Mouse (Mus musculus) yolk sac, embryonic 10.5 days (tissue): ENCODE measurements around the gene Dnase1l2.

Experiments
- DNase-seq: peaks from one replicate; pipeline ENCODE4 v3.0.0-alpha.2; 2017; ENCODE audit warnings: low spot score

The Dnase1l2 gene

GRCm38 (mm10) chr17:24442632-24443155 is at the start of gene Dnase1l2:
Dnase1l2 (minus strand) TSS chr17:24443105.
- no peak for DNase-seq

DNA sequence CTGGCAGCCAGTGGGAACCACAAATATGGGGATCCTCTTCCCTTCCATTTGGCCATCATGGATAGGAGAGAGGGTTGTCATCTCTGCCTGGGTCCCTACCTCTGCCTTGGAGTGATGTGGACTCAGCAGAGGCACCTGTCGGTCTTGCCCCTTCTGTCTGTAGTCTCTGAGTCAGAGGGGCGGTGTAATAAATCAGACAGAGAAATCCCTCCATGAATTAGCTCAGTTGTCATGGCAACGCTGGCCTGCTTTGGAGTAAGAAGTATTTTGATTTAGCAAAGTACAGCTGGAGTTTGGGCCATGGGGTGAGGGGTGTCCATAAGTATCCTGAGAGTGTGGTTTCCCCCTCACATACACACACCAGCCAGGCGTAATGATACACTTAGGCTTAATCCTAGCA is 47.5 kb upstream of the Dnase1l2 start:
- no peak for DNase-seq

DNA sequence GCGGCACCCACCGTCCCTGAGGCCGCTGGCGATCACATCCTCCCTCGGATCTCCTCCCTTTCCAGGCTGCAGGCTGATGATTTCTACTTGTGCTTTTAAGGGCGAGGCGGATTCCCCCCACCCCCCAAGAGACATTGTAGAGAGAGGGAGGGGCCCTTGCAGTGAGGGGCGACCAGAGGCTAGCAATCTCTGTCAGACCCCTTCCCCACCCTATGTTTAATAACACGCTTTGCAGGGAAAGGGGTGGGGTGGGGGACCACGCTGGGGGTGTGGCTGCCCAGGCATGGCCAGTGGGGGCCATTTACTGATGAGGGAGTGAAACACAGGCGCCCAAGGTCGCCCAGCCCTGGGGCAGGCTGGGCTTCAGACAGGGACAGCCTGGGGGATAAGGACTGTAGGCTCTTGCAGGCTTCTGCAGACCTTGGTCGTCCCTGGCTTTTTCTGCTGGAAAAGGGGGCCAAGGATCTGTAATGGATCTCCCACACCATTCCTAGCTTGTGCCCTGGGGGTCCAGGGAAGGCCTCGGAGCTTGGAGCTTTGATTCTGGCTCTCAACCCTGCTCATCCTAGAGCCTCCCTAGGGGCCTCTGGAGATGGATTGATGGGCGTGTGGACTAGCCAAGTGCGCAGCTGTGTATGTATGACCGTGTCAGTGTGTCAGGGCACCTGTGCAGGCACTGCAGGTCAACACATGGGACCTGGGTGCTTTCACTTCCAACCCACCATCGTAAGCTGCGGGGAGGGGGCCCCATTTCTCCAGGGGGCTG is 46.5 kb upstream of the Dnase1l2 start:
- no peak for DNase-seq

GRCm38 (mm10) chr17:24488662-24489264 is 45.9 kb upstream of the Dnase1l2 start:
- DNase-seq = peak; percentile 25

- peak; percentile 24 for DNase-seq
Measured at GRCm38 (mm10) chr17:24488186-24488661, 45.3 kb upstream of the Dnase1l2 start, which contains the start of gene Caskin1. Caskin1 (plus strand) TSS chr17:24488601.

DNA sequence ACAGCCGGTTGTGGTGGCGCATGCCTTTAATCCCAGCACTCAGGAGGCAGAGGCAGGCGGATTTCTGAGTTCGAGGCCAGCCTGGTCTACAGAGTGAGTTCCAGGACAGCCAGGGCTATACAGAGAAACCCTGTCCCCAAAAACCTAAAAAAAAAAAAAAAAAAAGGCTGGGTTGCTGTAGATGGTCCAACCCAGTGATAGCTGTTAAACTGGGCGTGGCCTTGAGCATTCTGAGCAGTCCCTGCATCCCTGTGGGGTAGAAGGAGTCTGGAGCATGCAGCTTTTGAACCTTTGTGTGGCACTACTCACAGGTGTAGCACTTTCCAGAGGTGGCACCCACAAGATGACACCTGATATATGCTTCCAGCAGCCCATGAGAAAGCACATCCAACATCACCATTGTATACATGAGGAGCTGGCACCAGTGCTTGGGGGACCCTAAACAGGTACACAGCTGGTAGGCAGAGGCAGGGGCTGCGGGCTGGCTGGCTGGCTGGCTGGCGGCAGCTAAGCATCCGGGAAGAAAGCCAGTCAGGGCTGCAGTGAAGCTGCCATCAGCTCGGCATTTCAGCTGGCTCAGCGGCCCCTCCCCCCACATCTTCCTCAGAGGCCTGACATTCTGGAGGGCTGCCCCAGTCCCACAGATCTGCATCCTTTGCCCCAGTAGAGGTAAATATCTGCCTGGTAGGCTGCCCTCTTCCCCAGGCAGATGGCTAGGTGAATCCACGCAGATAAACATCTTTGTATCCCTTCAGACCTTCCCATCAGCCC is 42.4 kb upstream of the Dnase1l2 start:
- DNase-seq = no peak

- no peak for DNase-seq
Measured at GRCm38 (mm10) chr17:24483495-24483894, 40.6 kb upstream of the Dnase1l2 start.

GRCm38 (mm10) chr17:24481027-24481815 is 38.3 kb upstream of the Dnase1l2 start:
- DNase-seq = no peak

DNA sequence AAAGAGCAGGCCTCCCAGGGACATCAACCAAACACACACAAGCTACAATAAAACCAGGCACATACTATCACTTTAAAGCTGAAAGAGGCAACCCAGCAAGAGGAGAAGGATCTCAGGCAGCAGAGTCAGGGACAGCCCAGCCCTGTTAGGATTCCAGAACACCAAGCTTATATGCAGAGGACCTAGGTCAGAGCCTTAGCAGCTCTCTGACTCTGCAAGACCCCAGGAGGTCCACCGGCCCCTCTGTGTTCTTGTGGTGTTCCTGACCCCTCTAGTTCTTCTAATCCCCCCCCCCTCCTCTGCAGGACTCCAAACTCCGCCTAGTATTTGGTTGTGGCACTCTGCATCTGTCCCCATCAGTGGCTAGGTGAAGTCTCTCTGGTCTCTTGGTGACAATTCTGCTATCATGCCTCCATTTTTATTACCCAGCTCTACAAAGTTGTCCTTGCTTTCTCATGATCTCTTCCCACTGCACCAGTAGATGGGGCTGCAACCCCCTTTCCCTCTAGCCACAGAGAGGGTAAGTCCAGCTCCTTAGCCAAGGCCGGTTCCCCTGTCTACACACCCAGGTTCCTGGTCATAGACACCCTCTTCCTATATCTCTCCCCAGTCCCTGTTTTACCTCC is 37.4 kb upstream of the Dnase1l2 start:
- DNase-seq = no peak

DNA sequence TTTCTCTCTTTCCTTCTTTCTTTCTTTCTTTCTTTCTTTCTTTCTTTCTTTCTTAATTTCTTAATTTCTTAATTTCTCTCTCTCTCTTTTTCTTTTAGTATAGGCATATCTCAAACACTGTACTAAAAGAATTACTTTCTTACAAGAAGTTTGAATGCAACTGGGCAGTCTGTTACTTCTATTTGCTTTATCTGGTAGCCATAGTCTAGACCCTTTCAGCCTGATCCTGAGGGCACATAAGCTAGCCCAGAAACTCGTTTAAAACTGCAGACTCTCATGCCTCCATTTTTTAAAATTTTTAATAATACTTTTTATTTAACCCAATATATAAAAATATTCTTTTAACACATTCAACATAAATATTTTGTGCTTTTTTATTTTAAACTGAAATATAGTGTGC is 36.5 kb upstream of the Dnase1l2 start:
- DNase-seq = no peak

- DNase-seq = peak; percentile 97
Measured at GRCm38 (mm10) chr17:24478663-24479380, 35.9 kb upstream of the Dnase1l2 start, which contains the start of gene Mlst8. Mlst8 (minus strand) TSS chr17:24479078.

- DNase-seq = no peak
Measured at GRCm38 (mm10) chr17:24477985-24478600, 35.2 kb upstream of the Dnase1l2 start.

DNA sequence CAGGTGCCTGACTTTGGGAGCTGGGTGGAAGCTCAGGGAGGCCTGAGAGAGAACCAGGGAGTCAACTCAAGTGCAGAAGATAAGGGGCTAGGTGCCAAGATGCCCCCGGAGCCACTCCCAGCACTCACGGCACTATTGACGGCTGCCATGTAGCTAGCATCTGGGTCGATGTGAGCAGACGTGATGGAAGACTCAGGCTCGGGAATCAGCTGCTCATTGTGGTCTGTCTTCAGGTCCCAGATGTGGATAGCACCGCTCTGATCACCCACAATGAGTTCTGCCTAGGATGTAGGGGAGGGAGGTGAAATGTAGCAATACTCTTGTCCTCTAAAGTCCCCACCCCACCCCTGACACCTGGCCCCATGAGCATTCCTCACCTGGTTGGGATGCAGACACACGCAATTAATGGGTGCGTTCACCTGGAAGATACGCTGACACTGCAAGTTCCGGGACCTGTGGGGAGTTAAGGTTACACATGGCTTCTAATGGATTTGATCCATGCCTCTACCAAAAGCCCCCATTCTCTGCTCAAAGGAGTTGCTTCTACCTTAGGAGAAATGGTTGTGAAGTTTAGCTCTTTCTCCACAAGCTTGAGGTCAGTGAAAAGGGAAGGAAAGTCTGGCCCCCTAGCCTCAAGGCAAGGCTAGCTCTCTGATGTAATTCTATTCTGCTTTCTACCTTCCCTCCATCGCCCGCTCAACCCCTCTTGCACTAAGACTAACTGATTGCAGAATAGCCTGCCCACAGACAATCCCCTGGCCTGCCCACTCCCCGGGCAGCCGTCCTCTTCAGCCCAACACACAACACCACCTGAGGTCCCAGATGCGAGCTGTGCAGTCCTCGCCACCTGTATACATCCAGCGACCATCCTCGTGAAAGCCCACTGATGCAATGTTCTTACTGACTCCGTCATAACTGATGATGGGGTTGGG is 34.4 kb upstream of the Dnase1l2 start:
- no peak for DNase-seq

DNA sequence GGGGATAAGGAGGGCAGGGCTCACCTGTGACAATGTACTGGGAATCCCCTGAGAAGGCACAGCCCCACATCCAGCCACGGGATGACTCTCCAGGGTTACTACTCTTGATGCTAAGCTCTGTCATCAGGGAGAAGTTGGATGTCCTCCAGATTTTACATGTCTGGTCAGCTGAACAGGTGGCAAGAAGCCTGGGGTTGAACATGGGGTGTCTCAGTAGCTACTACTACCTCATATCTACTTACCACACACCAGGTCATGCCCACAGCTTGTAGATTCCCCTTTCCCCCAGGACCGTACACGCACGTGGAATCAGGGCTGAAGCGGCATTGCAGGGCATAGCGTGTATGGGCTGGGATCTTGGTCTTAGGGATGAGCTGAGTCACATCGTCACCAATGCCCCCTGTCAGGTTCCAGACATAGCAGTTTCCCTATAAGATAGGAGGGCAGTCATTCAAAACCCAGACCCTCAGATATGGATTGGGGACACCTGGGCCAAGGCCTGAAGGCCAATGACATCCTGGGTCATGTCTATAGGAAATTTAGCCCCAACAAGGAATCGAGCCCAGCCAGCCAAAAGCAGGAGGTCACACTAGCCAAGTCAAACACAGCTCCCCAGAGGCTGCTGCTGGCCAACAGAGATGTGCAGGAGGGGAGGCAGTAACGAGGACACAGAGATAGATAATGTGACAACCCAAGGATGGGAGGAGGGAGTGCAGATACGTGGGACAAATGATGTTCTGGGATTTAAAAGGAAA is 33.3 kb upstream of the Dnase1l2 start:
- DNase-seq = no peak

DNA sequence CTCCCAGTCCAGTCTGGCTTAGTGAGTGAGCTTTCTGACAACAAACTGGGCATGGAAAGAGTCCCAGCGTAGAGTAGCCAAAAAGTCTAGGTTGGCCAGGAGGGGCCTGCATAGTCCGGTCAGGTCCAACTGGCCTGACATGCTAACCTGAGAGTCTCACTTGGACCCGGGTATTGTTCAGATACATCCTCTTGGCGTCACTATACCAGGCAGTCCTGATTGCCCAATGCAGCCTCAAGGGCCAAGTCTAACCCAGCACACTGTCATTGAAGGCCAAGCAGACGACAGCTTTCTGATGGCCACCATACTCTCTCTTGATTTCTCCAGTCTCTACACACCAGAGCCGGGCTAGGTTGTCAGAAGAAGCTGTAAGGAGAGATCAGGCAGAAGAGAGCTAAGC is 32.7 kb upstream of the Dnase1l2 start:
- DNase-seq = no peak

GRCm38 (mm10) chr17:24474557-24474956 is 31.7 kb upstream of the Dnase1l2 start:
- no peak for DNase-seq

DNA sequence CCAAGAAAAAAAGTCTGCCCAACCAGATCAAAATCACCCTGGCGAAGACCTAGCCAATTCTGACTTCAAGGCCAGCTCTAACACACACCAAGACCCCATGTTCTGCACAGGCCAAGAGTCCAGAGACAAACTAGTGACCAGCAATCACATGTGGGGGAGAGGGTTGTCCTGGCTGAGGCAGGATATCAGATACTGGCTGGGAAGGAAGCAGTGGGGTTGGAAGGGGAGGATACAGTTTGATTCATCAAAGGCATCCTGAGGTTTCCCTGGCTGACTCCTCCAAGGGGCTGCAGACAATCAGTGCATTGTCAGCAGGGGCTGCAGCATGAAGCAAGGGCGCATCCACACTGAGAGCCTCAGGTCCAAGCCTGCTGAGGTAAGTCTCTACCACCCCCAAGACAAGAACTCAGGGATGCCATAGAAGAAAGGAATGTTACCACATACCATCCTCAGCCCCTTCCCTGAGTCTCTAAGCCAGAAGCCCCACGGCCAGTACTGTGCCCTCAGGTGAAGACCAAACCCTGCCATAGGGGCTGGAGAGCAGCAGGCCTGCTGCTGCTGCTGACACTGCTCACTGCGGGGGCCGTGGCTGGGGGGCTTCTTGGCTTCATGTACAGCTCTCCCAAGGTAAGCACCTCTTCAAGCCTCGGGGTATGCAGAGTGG is 30.8 kb upstream of the Dnase1l2 start, which contains the start of gene Bricd5:
Gene Bricd5, plus strand, starts transcription at position 273 of the 664 bp plus-strand sequence.
- no peak for DNase-seq
